Mouse (Mus musculus) T-helper 1 cell (primary cell): Measurements from ENCODE around the gene Gm10318.

Experiments
- in situ Hi-C: fragments of 300-600 bp; cut with MboI, MseI; formaldehyde crosslinking; loops from one replicate; pipeline ENCODE4 v1.15.1; 2025; ENCODE audit warnings: high pct_unique_total_duplicates

Gm10318 gene

GRCm38 (mm10) chr10:77852559-77852958 lies at the start of gene Gm10318:
Gene Gm10318 (plus strand): TSS chr10:77852859.
- in situ Hi-C loops, result no loop called here

- in situ Hi-C loops, result no loop called here
Measured at GRCm38 (mm10) chr10:77804095-77804494, 48.6 kb upstream of the Gm10318 start.

GRCm38 (mm10) chr10:77811743-77812142 lies 40.9 kb upstream of the Gm10318 start, which contains the start of gene Gm9507:
Gene Gm9507 (minus strand): TSS chr10:77811843.
- in situ Hi-C loops, result no loop called here

- in situ Hi-C loops, result no loop called here
Measured at GRCm38 (mm10) chr10:77814382-77814781, 38.3 kb upstream of the Gm10318 start, which contains the start of gene Gm2696. Gene Gm2696 (plus strand): TSS chr10:77814682.

GRCm38 (mm10) chr10:77815514-77815913 lies 37.1 kb upstream of the Gm10318 start:
- in situ Hi-C loops, result no loop called here

- in situ Hi-C loops, result no loop called here
Measured at GRCm38 (mm10) chr10:77818523-77818922, 34.1 kb upstream of the Gm10318 start.

- in situ Hi-C loops, result no loop called here
Measured at GRCm38 (mm10) chr10:77819203-77819602, 33.5 kb upstream of the Gm10318 start.

GRCm38 (mm10) chr10:77826951-77827350 lies 25.7 kb upstream of the Gm10318 start, which contains the start of gene Krtap10-4:
Gene Krtap10-4 (minus strand): TSS chr10:77827095.
- in situ Hi-C loops, result no loop called here

- in situ Hi-C loops, result no loop called here
Measured at GRCm38 (mm10) chr10:77835647-77836046, 17.0 kb upstream of the Gm10318 start, which contains the start of gene Krtap10-10. Gene Krtap10-10 (plus strand): TSS chr10:77835947.

GRCm38 (mm10) chr10:77839006-77839405 lies 13.7 kb upstream of the Gm10318 start:
- in situ Hi-C loops, result no loop called here

- in situ Hi-C loops, result no loop called here
Measured at GRCm38 (mm10) chr10:77846503-77846902, 6.2 kb upstream of the Gm10318 start, which contains the start of gene Gm36176. Gene Gm36176 (plus strand): TSS chr10:77846803.

- in situ Hi-C loops, result no loop called here
Measured at GRCm38 (mm10) chr10:77846961-77847360, 5.7 kb upstream of the Gm10318 start.

GRCm38 (mm10) chr10:77847538-77847937 lies 5.1 kb upstream of the Gm10318 start:
- in situ Hi-C loops, result no loop called here

- in situ Hi-C loops, result no loop called here
Measured at GRCm38 (mm10) chr10:77861675-77862074, 9.0 kb downstream of the Gm10318 start, which contains the start of gene Gm3285. Gene Gm3285 (plus strand): TSS chr10:77861975.

GRCm38 (mm10) chr10:77864067-77864761 lies 11.6 kb downstream of the Gm10318 start:
- in situ Hi-C loops, result no loop called here

GRCm38 (mm10) chr10:77864762-77865143 lies 12.1 kb downstream of the Gm10318 start:
- in situ Hi-C loops, result no loop called here

- in situ Hi-C loops, result no loop called here
Measured at GRCm38 (mm10) chr10:77867546-77867945, 14.9 kb downstream of the Gm10318 start.

- in situ Hi-C loops, result no loop called here
Measured at GRCm38 (mm10) chr10:77869651-77870050, 17.0 kb downstream of the Gm10318 start.

- in situ Hi-C loops, result no loop called here
Measured at GRCm38 (mm10) chr10:77878985-77879384, 26.3 kb downstream of the Gm10318 start.

- in situ Hi-C loops, result loop anchor here (10.0 kb wide), 1 partner anchor 1286 kb away; no protein-coding TSS in a partner anchor
Measured at GRCm38 (mm10) chr10:77880305-77880704, 27.6 kb downstream of the Gm10318 start.

GRCm38 (mm10) chr10:77882553-77882952 lies 29.9 kb downstream of the Gm10318 start:
- in situ Hi-C loops, result loop anchor here (10.0 kb wide), 1 partner anchor 1288 kb away; no protein-coding TSS in a partner anchor

- in situ Hi-C loops, result loop anchor here (10.0 kb wide), 1 partner anchor 1291 kb away; no protein-coding TSS in a partner anchor
Measured at GRCm38 (mm10) chr10:77886007-77886747, 33.5 kb downstream of the Gm10318 start.
